Mouse (Mus musculus): ENCODE results near the gene Ints6.

DNA sequence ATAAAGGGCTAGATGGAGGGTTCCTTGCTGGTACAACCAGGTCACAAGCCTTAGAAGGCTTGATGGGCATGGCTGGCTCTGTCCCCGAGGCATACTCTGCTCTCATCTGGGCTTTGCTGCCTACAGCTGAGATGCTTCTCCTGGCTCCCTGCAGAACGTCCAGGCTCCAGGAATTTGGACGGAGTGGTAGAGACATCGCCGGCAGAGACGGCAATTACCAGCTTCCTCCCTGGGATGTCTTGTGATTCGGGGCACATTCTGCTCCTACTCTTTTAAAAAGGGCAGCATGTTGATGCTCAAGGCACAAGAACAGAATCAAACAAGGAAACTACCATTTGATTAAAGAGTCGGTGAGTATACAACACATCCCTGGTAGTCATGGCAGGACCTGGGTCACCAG, 97.6 kb downstream of the Ints6 start, which contains the start of gene Serpine3:
- TF ChIP-seq POLR2A (IDR thresholded peaks at IDR 0.05; ENCODE audit: borderline replicate concordance, low read depth, low read length) (no peak), CTCF (IDR thresholded peaks at IDR 0.05; ENCODE audit: low read depth, low read length) (no peak)
